8 mouse cellular contexts compared by ENCODE assay signal in genomic region chr11:98587684-98588546, GRCm38 (mm10). TPM values are rescaled to one million over a fixed set of nuclear protein-coding genes. Genes with fewer than 3 reads are reported as not detected.
DNase-seq lines count a peak whose midpoint lies in the region; ATAC-seq lines count a peak whose summit lies in the region.

No protein-coding gene starts in this region.

- peak overlapping the region; percentile 94 for H3K4me3 ChIP-seq in heart, embryonic 15.5 days
- peak overlapping the region; percentile 70 for H3K4me3 ChIP-seq in liver, embryonic 11.5 days (ENCODE audit: low read depth, low read length)
- H3K4me3 ChIP-seq in stomach, embryonic 14.5 days (ENCODE audit: low read depth, low read length): peak overlapping the region; percentile 62

- ATAC-seq in erythroid progenitor cell, adult 5-6 weeks (replicated peaks; ENCODE audit: low FRiP score, poor library complexity, severe bottlenecking): peak; percentile 70
- peak; percentile 64 for ATAC-seq in heart, embryonic 15.5 days (replicated peaks; ENCODE audit: insufficient number of reproducible peaks, insufficient read depth, low FRiP score, low read depth)
- ATAC-seq in liver, embryonic 11.5 days (replicated peaks; ENCODE audit: low FRiP score): peak; percentile 67
- peak; percentile 55; the same call in 1 of the 2 replicates for ATAC-seq in monocyte, adult 5-6 weeks (replicated peaks; ENCODE audit: insufficient number of reproducible peaks, low FRiP score, low TSS enrichment, poor library complexity, severe bottlenecking)
- ATAC-seq in stomach, embryonic 14.5 days (ENCODE audit: insufficient number of reproducible peaks, insufficient read depth, low FRiP score, low read depth): peak; percentile 64

- H3K27me3 ChIP-seq in heart, embryonic 15.5 days: no peaks in the 10 kb centered on the region
- no peaks in the 10 kb centered on the region for H3K27me3 ChIP-seq in liver, embryonic 11.5 days (replicated peaks; ENCODE audit: control insufficient read depth, insufficient read depth, low read length)
- H3K27me3 ChIP-seq in stomach, embryonic 14.5 days (ENCODE audit: control insufficient read depth, insufficient read depth, low read length): no peaks in the 10 kb centered on the region

- H3K27ac ChIP-seq in heart, embryonic 15.5 days: peak overlapping the region; percentile 96
- peak overlapping the region; percentile 97 for H3K27ac ChIP-seq in liver, embryonic 11.5 days (ENCODE audit: low read depth, low read length)
- H3K27ac ChIP-seq in stomach, embryonic 14.5 days (ENCODE audit: low read length): peak overlapping the region; percentile 80

- WGBS in heart, embryonic 15.5 days: 6% methylated on average over 20 of the region's 20 CpGs
- WGBS in liver, embryonic 11.5 days: 6% methylated on average over 20 of the region's 20 CpGs
- WGBS in stomach, embryonic 14.5 days: 6% methylated on average over 20 of the region's 20 CpGs

- H3K4me1 ChIP-seq in heart, embryonic 15.5 days (replicated peaks): peaks cover 71% of the 10 kb centered on the region
- H3K4me1 ChIP-seq in liver, embryonic 11.5 days (replicated peaks; ENCODE audit: control insufficient read depth, insufficient read depth, low read length): peaks cover 53% of the 10 kb centered on the region
- H3K4me1 ChIP-seq in stomach, embryonic 14.5 days (ENCODE audit: control insufficient read depth, insufficient read depth, low read length): peaks cover 36% of the 10 kb centered on the region

- H3K9ac ChIP-seq in heart, embryonic 15.5 days: peak overlapping the region; percentile 48
- H3K9ac ChIP-seq in liver, embryonic 11.5 days (ENCODE audit: low read depth, low read length): peak overlapping the region; percentile 67
- 0 out of 2 replicates have a peak overlapping the region, but pooled peaks have one; percentile 60 for H3K9ac ChIP-seq in stomach, embryonic 14.5 days (replicated peaks; ENCODE audit: low read depth, low read length)

- peak overlapping the region; percentile 86 for H3K4me2 ChIP-seq in heart, embryonic 15.5 days
- H3K4me2 ChIP-seq in liver, embryonic 11.5 days: peak overlapping the region; percentile 89
- peak overlapping the region; percentile 92 for H3K4me2 ChIP-seq in stomach, embryonic 14.5 days (replicated peaks; ENCODE audit: low read depth, low read length)

- DNase-seq in CD4-positive, CD25-positive, alpha-beta regulatory T cell, adult 2 months (ENCODE audit: low read depth, low spot score): peak; percentile 80
- DNase-seq in brain, adult 2 months (ENCODE audit: low read depth, low spot score): peak; percentile 66
- DNase-seq in kidney, postnatal 10 days: peak; percentile 86
- DNase-seq in liver, embryonic 11.5 days (ENCODE audit: low spot score): peak; percentile 86

- H3K9me3 ChIP-seq in heart, embryonic 15.5 days (replicated peaks): no peaks in the 10 kb centered on the region
- no peaks in the 10 kb centered on the region for H3K9me3 ChIP-seq in liver, embryonic 11.5 days (ENCODE audit: control insufficient read depth, low read length)
- H3K9me3 ChIP-seq in stomach, embryonic 14.5 days (ENCODE audit: control insufficient read depth, low read depth, low read length): no peaks in the 10 kb centered on the region

- H3K36me3 ChIP-seq in heart, embryonic 15.5 days: peaks cover 6% of the 10 kb centered on the region
- H3K36me3 ChIP-seq in liver, embryonic 11.5 days (ENCODE audit: control insufficient read depth, insufficient read depth, low read length): peaks cover 2% of the 10 kb centered on the region; the same call in 1 of the 2 replicates
- peaks cover 2% of the 10 kb centered on the region; the same call in 1 of the 2 replicates for H3K36me3 ChIP-seq in stomach, embryonic 14.5 days (ENCODE audit: control insufficient read depth, insufficient read depth, low read length)

RNA-seq across cellular contexts. Expression of gene Ormdl3, which starts 0.7 kb away (rescaled TPM):
- 54.5 and 58.4 TPM in 2 replicates for total RNA-seq in erythroid progenitor cell, adult 5-6 weeks (2015; ENCODE audit: low replicate concordance)
- total RNA-seq in erythroid progenitor cell, adult 5-6 weeks (2017; ENCODE audit: low replicate concordance): 68.6 and 79.1 TPM in 2 replicates
- 55.6 and 68.0 TPM in 2 replicates for polyA plus RNA-seq in heart, embryonic 15.5 days (2015; fragmentation: Nextera tagmentation; extraction: Ambion mirVana)
- polyA plus RNA-seq in liver, embryonic 11.5 days (2014; fragmentation: Nextera tagmentation; extraction: Ambion mirVana): 10.9 and 11.7 TPM in 2 replicates
- total RNA-seq in monocyte, adult 5-6 weeks (2017): 10.6 to 34.4 TPM (median 16.6 TPM) in 3 replicates
- polyA plus RNA-seq in stomach, embryonic 14.5 days (2014; fragmentation: Nextera tagmentation; extraction: Ambion mirVana): 9.2 and 9.6 TPM in 2 replicates

RNA-seq across cellular contexts. Expression of gene Lrrc3c, which starts 10.2 kb away (rescaled TPM):
- not detected in 2 replicates for total RNA-seq in erythroid progenitor cell, adult 5-6 weeks (2015; ENCODE audit: low replicate concordance)
- total RNA-seq in erythroid progenitor cell, adult 5-6 weeks (2017; ENCODE audit: low replicate concordance): not detected in 2 replicates
- polyA plus RNA-seq in heart, embryonic 15.5 days (2015; fragmentation: Nextera tagmentation; extraction: Ambion mirVana): not detected in 2 replicates
- not detected in 2 replicates for polyA plus RNA-seq in liver, embryonic 11.5 days (2014; fragmentation: Nextera tagmentation; extraction: Ambion mirVana)
- not detected in 3 replicates for total RNA-seq in monocyte, adult 5-6 weeks (2017)
- polyA plus RNA-seq in stomach, embryonic 14.5 days (2014; fragmentation: Nextera tagmentation; extraction: Ambion mirVana): not detected in 2 replicates

RNA-seq across cellular contexts. Expression of gene Zpbp2, which starts 37.0 kb away (rescaled TPM):
- total RNA-seq in erythroid progenitor cell, adult 5-6 weeks (2015; ENCODE audit: low replicate concordance): 7.5 and 8.3 TPM in 2 replicates
- total RNA-seq in erythroid progenitor cell, adult 5-6 weeks (2017; ENCODE audit: low replicate concordance): 3.1 and 13.2 TPM in 2 replicates
- 0.11 and 0.43 TPM in 2 replicates for polyA plus RNA-seq in heart, embryonic 15.5 days (2015; fragmentation: Nextera tagmentation; extraction: Ambion mirVana)
- polyA plus RNA-seq in liver, embryonic 11.5 days (2014; fragmentation: Nextera tagmentation; extraction: Ambion mirVana): 0.40 and 0.42 TPM in 2 replicates
- total RNA-seq in monocyte, adult 5-6 weeks (2017): 1.0 to 3.5 TPM (median 2.2 TPM) in 3 replicates
- polyA plus RNA-seq in stomach, embryonic 14.5 days (2014; fragmentation: Nextera tagmentation; extraction: Ambion mirVana): 0.46 TPM in 1 of 2 replicates, not detected in the other

RNA-seq across cellular contexts. Expression of gene Gm12355, which starts 37.5 kb away (rescaled TPM):
- 5.4 TPM in 1 of 2 replicates, not detected in the other for total RNA-seq in erythroid progenitor cell, adult 5-6 weeks (2015; ENCODE audit: low replicate concordance)
- 1.1 and 3.9 TPM in 2 replicates for total RNA-seq in erythroid progenitor cell, adult 5-6 weeks (2017; ENCODE audit: low replicate concordance)
- polyA plus RNA-seq in heart, embryonic 15.5 days (2015; fragmentation: Nextera tagmentation; extraction: Ambion mirVana): 0.14 and 0.96 TPM in 2 replicates
- polyA plus RNA-seq in liver, embryonic 11.5 days (2014; fragmentation: Nextera tagmentation; extraction: Ambion mirVana): 0.44 and 0.95 TPM in 2 replicates
- total RNA-seq in monocyte, adult 5-6 weeks (2017): 0.43 to 1.6 TPM in 2 of 3 replicates, not detected in the other
- polyA plus RNA-seq in stomach, embryonic 14.5 days (2014; fragmentation: Nextera tagmentation; extraction: Ambion mirVana): 0.59 and 0.94 TPM in 2 replicates

RNA-seq across cellular contexts. Expression of gene Gsdma3, which starts 38.2 kb away (rescaled TPM):
- not detected in 2 replicates for total RNA-seq in erythroid progenitor cell, adult 5-6 weeks (2015; ENCODE audit: low replicate concordance)
- not detected in 2 replicates for total RNA-seq in erythroid progenitor cell, adult 5-6 weeks (2017; ENCODE audit: low replicate concordance)
- polyA plus RNA-seq in heart, embryonic 15.5 days (2015; fragmentation: Nextera tagmentation; extraction: Ambion mirVana): not detected in 2 replicates
- polyA plus RNA-seq in liver, embryonic 11.5 days (2014; fragmentation: Nextera tagmentation; extraction: Ambion mirVana): not detected in 2 replicates
- total RNA-seq in monocyte, adult 5-6 weeks (2017): not detected in 3 replicates
- not detected in 2 replicates for polyA plus RNA-seq in stomach, embryonic 14.5 days (2014; fragmentation: Nextera tagmentation; extraction: Ambion mirVana)

Comparison
In these comparisons a context has a peak if more than half of its experiments do, and no peak if none do; other contexts are left out.
1. Peak in every context shown above with its lines: DNase-seq, ATAC-seq, H3K4me3 ChIP-seq and H3K27ac ChIP-seq.